Mouse (Mus musculus) gastrocnemius, postnatal 4 days (tissue): Measurements from ENCODE around the gene Tecpr2. TPM values are rescaled to one million over a fixed set of nuclear protein-coding genes. Genes with fewer than 3 reads are reported as not detected.

ENCODE experiments used
- DNase-seq, 2 experiments: peaks; one replicate each; pipeline ENCODE4 v3.0.0; 2021 to 2022; ENCODE audit warnings: low spot score in 2 of 2, mixed read lengths in 2 of 2
- total RNA-seq, 2 experiments: library from RNA; stranded (reverse); gene quantifications; 2 replicates each; pipeline ENCODE4 v1.2.3; 2021

Gene Tecpr2
- total RNA-seq, 2 experiments from 2014 or later: 4.8 to 5.4 TPM

DNA sequence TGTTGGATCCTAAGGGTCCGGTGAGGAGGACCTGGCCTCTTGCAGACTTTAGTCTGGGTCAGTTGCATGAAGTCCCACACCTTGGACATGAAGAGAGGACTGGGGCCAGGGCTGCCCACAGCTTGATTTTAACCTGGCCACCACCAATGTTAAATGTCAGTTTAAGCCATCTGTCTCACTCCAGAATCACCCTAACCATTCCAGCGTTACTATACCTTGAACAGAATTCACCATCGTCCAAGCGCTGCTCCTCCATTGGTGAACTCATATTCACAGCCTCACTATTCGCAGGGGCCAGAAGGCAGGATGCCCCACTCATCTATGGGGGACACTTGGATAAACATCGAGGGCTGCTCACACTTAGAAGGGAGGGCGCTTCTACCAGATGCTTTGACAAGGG lies 111.9 kb downstream of the Tecpr2 start:
- no peak for DNase-seq

- no peak for DNase-seq
Observed at GRCm38 (mm10) chr12:111004142-111004541, 115.1 kb downstream of the Tecpr2 start.

GRCm38 (mm10) chr12:111005803-111006202 lies 116.7 kb downstream of the Tecpr2 start:
- DNase-seq: no peak

DNA sequence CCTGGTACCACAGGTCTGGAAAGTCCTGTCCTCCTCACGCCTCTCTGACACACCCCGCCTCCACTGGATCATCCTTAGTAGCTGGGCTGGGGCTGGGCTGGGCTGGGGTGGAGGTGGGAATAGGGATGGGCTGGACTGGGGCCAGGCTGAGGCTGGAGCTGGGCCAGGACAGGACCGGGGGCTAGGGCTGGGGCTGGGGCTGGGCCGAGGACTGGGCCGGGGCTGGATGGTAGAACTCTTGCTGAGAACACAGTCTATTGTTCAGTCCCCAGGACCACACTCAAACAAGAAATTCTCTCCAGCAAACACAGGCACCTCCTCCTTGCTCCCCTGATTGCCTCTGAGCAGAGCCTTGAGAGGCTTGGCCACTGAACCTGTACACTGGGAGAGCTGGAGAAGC lies 117.3 kb downstream of the Tecpr2 start:
- no peak for DNase-seq

- DNase-seq: no peak
Observed at GRCm38 (mm10) chr12:111007134-111008103, 118.4 kb downstream of the Tecpr2 start.

GRCm38 (mm10) chr12:111008500-111009490 lies 119.7 kb downstream of the Tecpr2 start:
- no peak for DNase-seq

DNA sequence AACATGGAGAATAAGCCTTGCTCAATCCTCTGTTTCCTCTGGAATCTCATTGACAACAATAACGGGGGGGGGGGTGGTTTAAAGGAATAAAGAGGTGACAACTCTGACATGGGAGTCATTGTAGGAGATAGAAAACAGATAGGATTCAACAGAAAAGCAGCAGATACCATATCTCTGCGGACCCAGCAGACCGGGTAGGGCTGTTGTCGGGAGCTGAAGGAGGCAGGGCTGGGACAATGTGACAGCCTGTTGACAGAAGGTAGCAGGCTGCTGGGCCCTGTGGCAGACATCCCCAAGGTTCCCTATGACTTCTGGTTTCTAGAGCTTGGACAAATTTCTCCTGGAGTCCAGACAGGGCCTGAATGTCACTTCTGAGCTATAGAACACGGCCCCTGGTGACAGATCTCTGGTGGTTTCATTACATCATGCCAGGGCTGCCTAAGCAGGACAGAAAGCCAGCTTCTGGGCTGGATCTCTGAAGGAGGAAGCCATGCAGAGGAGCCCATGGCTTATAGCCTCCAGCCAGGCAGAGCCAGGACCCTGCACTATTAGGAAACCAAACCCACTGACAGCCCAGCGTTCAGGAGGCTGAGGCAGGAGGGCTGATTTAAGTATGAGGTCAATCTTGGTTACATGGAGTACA lies 120.7 kb downstream of the Tecpr2 start:
- no peak for DNase-seq

- DNase-seq: no peak
Observed at GRCm38 (mm10) chr12:111016807-111017206, 127.7 kb downstream of the Tecpr2 start.

DNA sequence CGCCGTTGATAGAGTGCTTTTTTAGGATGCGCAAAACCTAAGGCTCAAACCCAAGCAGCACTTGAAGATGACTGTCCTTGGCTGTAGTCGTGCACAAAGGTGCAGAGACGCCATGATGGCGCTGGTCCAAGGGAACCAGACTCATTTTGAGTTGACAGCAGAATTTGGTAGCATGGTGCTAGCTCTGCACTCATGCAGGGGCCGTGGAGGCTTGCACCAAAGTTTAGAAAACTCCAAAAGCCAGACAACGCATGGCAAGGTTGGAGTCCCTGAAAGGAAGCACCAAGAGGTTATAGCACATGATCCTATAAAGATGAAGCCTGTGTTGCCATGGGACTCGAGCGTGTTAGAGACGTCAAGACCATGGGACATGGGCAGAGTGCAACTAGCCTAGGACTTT lies 129.0 kb downstream of the Tecpr2 start:
- no peak for DNase-seq

DNA sequence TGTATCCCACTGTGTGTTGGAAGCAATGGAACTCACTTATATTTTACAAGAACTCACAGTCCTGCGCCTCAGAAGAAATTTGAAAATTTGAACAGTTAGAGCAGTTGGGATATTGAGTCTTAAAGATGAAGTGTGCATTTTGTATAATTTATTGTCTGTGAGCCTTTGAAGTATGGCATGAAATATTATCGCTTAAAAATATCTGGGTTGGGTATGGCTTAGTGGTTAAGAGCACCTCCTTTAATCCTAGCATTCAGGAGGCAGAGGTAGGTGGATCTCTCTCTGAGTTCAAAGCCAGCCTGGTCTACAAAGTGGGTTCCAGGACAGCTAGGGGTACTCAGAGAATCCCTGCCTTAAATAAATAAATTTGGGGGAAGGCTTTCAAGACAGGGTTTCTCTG lies 130.0 kb downstream of the Tecpr2 start:
- DNase-seq: no peak

DNA sequence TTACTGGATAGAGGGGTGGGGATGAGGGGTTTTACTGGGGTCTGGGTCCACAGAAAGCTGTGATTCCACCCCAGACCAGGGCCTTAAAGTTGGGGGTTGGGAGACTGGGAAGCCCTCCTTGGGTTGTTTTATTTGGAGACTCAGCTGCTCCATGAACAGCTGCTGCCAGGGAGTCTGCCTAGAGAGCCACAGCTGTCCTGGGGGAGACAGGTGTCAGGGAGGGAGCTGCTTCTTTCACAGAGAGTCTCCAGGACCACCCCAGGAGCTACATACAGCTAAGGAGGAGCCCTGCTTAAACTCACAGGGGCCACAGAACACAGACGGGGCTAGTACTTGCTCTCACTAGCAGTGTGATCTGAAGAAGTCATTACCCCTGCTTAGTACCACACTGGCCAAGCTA lies 132.1 kb downstream of the Tecpr2 start:
- peak in 1 of 2 experiments; percentile 30 for DNase-seq

DNA sequence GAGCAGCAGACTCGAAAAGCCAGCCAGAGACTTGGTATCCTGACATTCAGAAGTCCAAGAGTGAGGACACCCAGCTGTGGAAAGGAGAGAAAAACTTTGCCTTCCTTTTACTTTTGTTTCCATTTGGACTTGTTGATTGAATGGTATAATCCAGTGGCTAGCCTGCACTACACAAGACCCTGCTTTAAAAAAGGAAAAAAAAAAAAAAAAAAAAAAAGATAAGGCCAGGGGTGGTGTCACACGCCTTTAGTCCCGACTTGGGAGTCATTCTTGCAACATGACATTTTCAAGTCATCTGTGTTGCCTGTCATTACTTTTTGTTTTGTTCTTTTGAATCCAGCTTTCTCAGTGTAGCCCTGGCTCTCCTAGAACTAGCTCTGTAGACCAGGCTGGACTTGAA lies 132.5 kb downstream of the Tecpr2 start:
- DNase-seq: no peak

Other genes with a start within 250 kb of the Tecpr2 start
- not detected for gene 1700001K19Rik, start 206.6 kb upstream of the Tecpr2 start, total RNA-seq
- gene Hsp90aa1, start 186.5 kb upstream of the Tecpr2 start, total RNA-seq: 100 to 1,000 TPM; 127 to 147 TPM
- gene Wdr20, start 151.3 kb upstream of the Tecpr2 start, total RNA-seq: 10 to 100 TPM; 24.6 to 34.2 TPM
- under 1 TPM; 0.34 to 0.91 TPM for gene Mok, start 48.3 kb upstream of the Tecpr2 start, total RNA-seq
- 1 to 10 TPM; 7.4 to 8.0 TPM for gene Zfp839, start 39.0 kb upstream of the Tecpr2 start, total RNA-seq
- gene Cinp, start 119 bp upstream of the Tecpr2 start, total RNA-seq: 10 to 100 TPM; 40.5 to 41.9 TPM
- gene Ankrd9, start 89.8 kb downstream of the Tecpr2 start, total RNA-seq: 10 to 100 TPM; 12.9 to 17.5 TPM
- gene Rcor1, start 150.1 kb downstream of the Tecpr2 start, total RNA-seq: 10 to 100 TPM; 27.1 to 27.2 TPM